Mouse (Mus musculus): ENCODE data around the gene Arl10.

- TF ChIP-seq EP300 (IDR thresholded peaks at IDR 0.05; ENCODE audit: low read depth in 1 of 2, low read length in 2 of 2) = no peak
- TF ChIP-seq CTCF (IDR thresholded peaks at IDR 0.05 in 2 of 3, conservative IDR thresholded peaks at IDR 0.05 in 1 of 3; ENCODE audit: control insufficient read depth in 1 of 3, insufficient read depth in 1 of 3, low read depth in 2 of 3, low read length in 3 of 3, poor library complexity in 1 of 3, severe bottlenecking in 1 of 3) = 0 out of 6 replicates have a peak, but pooled peaks of 1 of the 3 experiments have one; percentile 29
These were observed at the start of gene Arl10 for GRCm38 (mm10) chr13:54574854-54575481.
